ENCODE assay signal across 8 mouse cellular contexts in genomic region chr9:57655749-57656148, GRCm38 (mm10). TPM values are rescaled to one million over a fixed set of nuclear protein-coding genes. Genes with fewer than 3 reads are reported as not detected.
DNase-seq lines count a peak whose midpoint lies in the region; ATAC-seq and TF ChIP-seq lines count a peak whose summit lies in the region.

No protein-coding gene starts in this region.

- no peak overlapping the region for H3K9ac ChIP-seq in forebrain, embryonic 14.5 days (ENCODE audit: low read length)
- no peak overlapping the region for H3K9ac ChIP-seq in liver, postnatal 0 days (replicated peaks)
- no peak overlapping the region for H3K9ac ChIP-seq in neural tube, embryonic 14.5 days (replicated peaks; ENCODE audit: low read depth, low read length)

- no peak overlapping the region for H3K27ac ChIP-seq in forebrain, embryonic 14.5 days (ENCODE audit: low read depth, low read length)
- H3K27ac ChIP-seq in liver, postnatal 0 days (ENCODE audit: low read depth) = no peak overlapping the region
- no peak overlapping the region for H3K27ac ChIP-seq in neural tube, embryonic 14.5 days (ENCODE audit: low read depth, low read length)
- H3K27ac ChIP-seq in testis, adult 2 months (ENCODE audit: control insufficient read depth, insufficient read depth, low read depth, low read length) = no peak overlapping the region

- peak; percentile 92 for DNase-seq in ES-CJ7 (ENCODE audit: low read depth, low spot score)
- DNase-seq in cerebellum, adult 11 months = peak; percentile 92
- peak; percentile 97 for DNase-seq in forebrain, embryonic 14.5 days (ENCODE audit: low spot score)
- peak; percentile 93 to 98 for DNase-seq in heart, postnatal 14 days
- peak; percentile 96 for DNase-seq in large intestine, adult 2 months (ENCODE audit: low read depth, low spot score)
- DNase-seq in liver, postnatal 0 days = peak; percentile 95

- intact Hi-C loops in heart, postnatal 14 days (cut with DNase I) = loop anchor here (1.0 to 10.0 kb wide), 5 partner anchors 26 to 339 kb away; no protein-coding TSS in a partner anchor

- H3K36me3 ChIP-seq in forebrain, embryonic 14.5 days (ENCODE audit: control insufficient read depth, insufficient read depth, low read length) = no peaks in the 10 kb centered on the region
- no peaks in the 10 kb centered on the region for H3K36me3 ChIP-seq in liver, postnatal 0 days (replicated peaks; ENCODE audit: insufficient read depth, low read length)
- no peaks in the 10 kb centered on the region for H3K36me3 ChIP-seq in neural tube, embryonic 14.5 days (ENCODE audit: control insufficient read depth, insufficient read depth, low read length)
- no peaks in the 10 kb centered on the region for H3K36me3 ChIP-seq in testis, adult 2 months (ENCODE audit: control insufficient read depth, insufficient read depth, low read length)

- no peak overlapping the region for H3K4me3 ChIP-seq in forebrain, embryonic 14.5 days (ENCODE audit: low read depth, low read length)
- no peak overlapping the region for H3K4me3 ChIP-seq in liver, postnatal 0 days (ENCODE audit: low read depth, low read length)
- no peak overlapping the region for H3K4me3 ChIP-seq in neural tube, embryonic 14.5 days (ENCODE audit: low read depth, low read length)
- H3K4me3 ChIP-seq in testis, adult 2 months (ENCODE audit: control insufficient read depth, low read depth, low read length) = no peak overlapping the region

- TF ChIP-seq CTCF in liver, postnatal 0 days (IDR thresholded peaks at IDR 0.05; ENCODE audit: low read depth) = peak; percentile 98
- peak; percentile 77 for TF ChIP-seq CTCF in testis, adult 2 months (IDR thresholded peaks at IDR 0.05; ENCODE audit: control insufficient read depth, insufficient read depth, insufficient replicate concordance, low read depth, low read length)

- H3K9me3 ChIP-seq in forebrain, embryonic 14.5 days (replicated peaks; ENCODE audit: control insufficient read depth, low read length) = no peaks in the 10 kb centered on the region
- no peaks in the 10 kb centered on the region for H3K9me3 ChIP-seq in liver, postnatal 0 days (ENCODE audit: low read length)
- H3K9me3 ChIP-seq in neural tube, embryonic 14.5 days (ENCODE audit: control insufficient read depth, low read length) = no peaks in the 10 kb centered on the region

- H3K4me2 ChIP-seq in forebrain, embryonic 14.5 days (ENCODE audit: low read length) = 0 out of 2 replicates have a peak overlapping the region, but pooled peaks have one; percentile 18
- H3K4me2 ChIP-seq in liver, postnatal 0 days (ENCODE audit: low read depth, low read length) = peak overlapping the region; percentile 14; the same call in 1 of the 2 replicates
- H3K4me2 ChIP-seq in neural tube, embryonic 14.5 days (ENCODE audit: low read depth, low read length) = peak overlapping the region; percentile 36; the same call in 1 of the 2 replicates

- WGBS in forebrain, embryonic 14.5 days = 2% methylated on average over 11 of the region's 11 CpGs
- WGBS in large intestine, adult 2 months = 1% methylated on average over 11 of the region's 11 CpGs
- 4% methylated on average over 11 of the region's 11 CpGs for WGBS in liver, postnatal 0 days (ENCODE audit: insufficient replicate concordance)
- 3% methylated on average over 11 of the region's 11 CpGs for WGBS in neural tube, embryonic 14.5 days

- H3K4me1 ChIP-seq in forebrain, embryonic 14.5 days (ENCODE audit: control insufficient read depth, insufficient read depth, low read length) = peaks cover 4% of the 10 kb centered on the region; the same call in 1 of the 2 replicates
- H3K4me1 ChIP-seq in liver, postnatal 0 days (ENCODE audit: insufficient read depth) = peaks cover 14% of the 10 kb centered on the region
- H3K4me1 ChIP-seq in neural tube, embryonic 14.5 days (ENCODE audit: control insufficient read depth, insufficient read depth, low read length) = no peaks in the 10 kb centered on the region
- H3K4me1 ChIP-seq in testis, adult 2 months (ENCODE audit: control insufficient read depth, insufficient read depth, low read length) = peaks cover 8% of the 10 kb centered on the region

- no peak for TF ChIP-seq EP300 in liver, postnatal 0 days (IDR thresholded peaks at IDR 0.05; ENCODE audit: low read depth)

- ATAC-seq in forebrain, embryonic 14.5 days = peak; percentile 84
- ATAC-seq in liver, postnatal 0 days = peak; percentile 69
- ATAC-seq in neural tube, embryonic 14.5 days (ENCODE audit: low read depth) = peak; percentile 87

- no peaks in the 10 kb centered on the region for H3K27me3 ChIP-seq in forebrain, embryonic 14.5 days (replicated peaks; ENCODE audit: control insufficient read depth, insufficient read depth, low read length)
- H3K27me3 ChIP-seq in liver, postnatal 0 days (ENCODE audit: insufficient read depth, low read length) = no peaks in the 10 kb centered on the region
- H3K27me3 ChIP-seq in neural tube, embryonic 14.5 days (ENCODE audit: control insufficient read depth, insufficient read depth, low read length) = no peaks in the 10 kb centered on the region
- no peaks in the 10 kb centered on the region for H3K27me3 ChIP-seq in testis, adult 2 months (ENCODE audit: control insufficient read depth, insufficient read depth, low read length)

- TF ChIP-seq POLR2A in testis, adult 2 months (IDR thresholded peaks at IDR 0.05; ENCODE audit: control insufficient read depth, low read depth, low read length) = no peak

RNA-seq across cellular contexts. Expression of gene Csk, which starts 2.3 kb away (rescaled TPM):
- 29.2 and 29.3 TPM in 2 replicates for polyA plus RNA-seq in forebrain, embryonic 14.5 days (2014; fragmentation: Nextera tagmentation; extraction: Ambion mirVana)
- total RNA-seq in heart, postnatal 14 days (2021) = 10 to 100 TPM; 26.9 to 34.1 TPM
- 73.0 and 75.0 TPM in 2 replicates for polyA plus RNA-seq in large intestine, adult 2 months (2012; rRNA removed)
- polyA plus RNA-seq in liver, postnatal 0 days (2015; fragmentation: Nextera tagmentation; extraction: Ambion mirVana) = 13.6 and 15.5 TPM in 2 replicates
- 33.4 and 46.2 TPM in 2 replicates for polyA plus RNA-seq in neural tube, embryonic 14.5 days (2014; fragmentation: Nextera tagmentation; extraction: Ambion mirVana)
- polyA plus RNA-seq in testis, adult 2 months (2012; rRNA removed) = 13.4 and 13.9 TPM in 2 replicates

RNA-seq across cellular contexts. Expression of gene Cyp1a2, which starts 27.8 kb away (rescaled TPM):
- not detected in 2 replicates for polyA plus RNA-seq in forebrain, embryonic 14.5 days (2014; fragmentation: Nextera tagmentation; extraction: Ambion mirVana)
- total RNA-seq in heart, postnatal 14 days (2021) = not detected
- polyA plus RNA-seq in large intestine, adult 2 months (2012; rRNA removed) = not detected in 2 replicates
- 19.9 and 30.7 TPM in 2 replicates for polyA plus RNA-seq in liver, postnatal 0 days (2015; fragmentation: Nextera tagmentation; extraction: Ambion mirVana)
- polyA plus RNA-seq in neural tube, embryonic 14.5 days (2014; fragmentation: Nextera tagmentation; extraction: Ambion mirVana) = not detected in 2 replicates
- 0.16 and 0.38 TPM in 2 replicates for polyA plus RNA-seq in testis, adult 2 months (2012; rRNA removed)

RNA-seq across cellular contexts. Expression of gene Cyp1a1, which starts 32.0 kb away (rescaled TPM):
- polyA plus RNA-seq in forebrain, embryonic 14.5 days (2014; fragmentation: Nextera tagmentation; extraction: Ambion mirVana) = 0.19 TPM in 1 of 2 replicates, not detected in the other
- not detected for total RNA-seq in heart, postnatal 14 days (2021)
- polyA plus RNA-seq in large intestine, adult 2 months (2012; rRNA removed) = 0.04 and 0.37 TPM in 2 replicates
- 2.2 and 4.3 TPM in 2 replicates for polyA plus RNA-seq in liver, postnatal 0 days (2015; fragmentation: Nextera tagmentation; extraction: Ambion mirVana)
- polyA plus RNA-seq in neural tube, embryonic 14.5 days (2014; fragmentation: Nextera tagmentation; extraction: Ambion mirVana) = 0.09 and 0.13 TPM in 2 replicates
- polyA plus RNA-seq in testis, adult 2 months (2012; rRNA removed) = 0.09 and 0.11 TPM in 2 replicates

RNA-seq across cellular contexts. Expression of gene Lman1l, which starts 35.2 kb away (rescaled TPM):
- not detected in 2 replicates for polyA plus RNA-seq in forebrain, embryonic 14.5 days (2014; fragmentation: Nextera tagmentation; extraction: Ambion mirVana)
- not detected for total RNA-seq in heart, postnatal 14 days (2021)
- polyA plus RNA-seq in large intestine, adult 2 months (2012; rRNA removed) = 0.07 TPM in 1 of 2 replicates, not detected in the other
- not detected in 2 replicates for polyA plus RNA-seq in liver, postnatal 0 days (2015; fragmentation: Nextera tagmentation; extraction: Ambion mirVana)
- not detected in 2 replicates for polyA plus RNA-seq in neural tube, embryonic 14.5 days (2014; fragmentation: Nextera tagmentation; extraction: Ambion mirVana)
- 0.06 TPM in 1 of 2 replicates, not detected in the other for polyA plus RNA-seq in testis, adult 2 months (2012; rRNA removed)

RNA-seq across cellular contexts. Expression of gene Cplx3, which starts 49.7 kb away (rescaled TPM):
- 0.34 and 0.36 TPM in 2 replicates for polyA plus RNA-seq in forebrain, embryonic 14.5 days (2014; fragmentation: Nextera tagmentation; extraction: Ambion mirVana)
- total RNA-seq in heart, postnatal 14 days (2021) = not detected
- not detected in 2 replicates for polyA plus RNA-seq in large intestine, adult 2 months (2012; rRNA removed)
- polyA plus RNA-seq in liver, postnatal 0 days (2015; fragmentation: Nextera tagmentation; extraction: Ambion mirVana) = not detected in 2 replicates
- polyA plus RNA-seq in neural tube, embryonic 14.5 days (2014; fragmentation: Nextera tagmentation; extraction: Ambion mirVana) = 0.13 TPM in 1 of 2 replicates, not detected in the other
- 0.16 TPM in 1 of 2 replicates, not detected in the other for polyA plus RNA-seq in testis, adult 2 months (2012; rRNA removed)

Comparison
In these comparisons a context has a peak if more than half of its experiments do, and no peak if none do; other contexts are left out.
1. RNA of gene Cyp1a2, which starts 27.8 kb away (polyA plus RNA-seq): 19.9 to 30.7 TPM in liver, postnatal 0 days; 0.16 to 0.38 TPM in testis, adult 2 months, not detected in large intestine, adult 2 months, not detected in forebrain, embryonic 14.5 days and not detected in neural tube, embryonic 14.5 days; every median in the first group is over 10 times any median in the second.
2. Peak in every context shown above with its lines, with median percentiles within 50 percentile points of each other: DNase-seq, ATAC-seq and H3K4me2 ChIP-seq.